Mouse (Mus musculus): ENCODE measurements at regions not wholly inside any gene's neighbourhood (a gene's known extent, or its start where the extent isn't known, plus 50 kb on each side); places are given as distances from the start of the nearest gene placed in this dataset.

DNA sequence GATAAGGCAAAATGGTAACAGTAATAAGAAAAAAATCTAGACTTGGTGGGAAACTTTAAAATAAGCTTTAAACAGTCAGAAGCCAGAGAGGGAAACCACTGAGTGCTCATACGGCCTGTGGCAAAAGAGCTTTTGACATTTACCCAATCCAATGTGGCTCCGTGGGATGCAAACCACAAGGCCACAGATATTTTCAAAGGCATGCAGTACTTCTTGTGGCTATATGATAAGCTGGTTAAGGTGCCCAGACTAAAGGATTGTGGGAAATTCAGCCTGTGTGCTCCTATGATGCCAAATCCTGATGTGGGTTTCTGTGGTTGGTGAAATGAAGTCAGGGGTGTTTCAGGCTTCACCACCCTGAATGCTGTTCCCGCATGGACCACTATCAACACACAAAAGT is 355.8 kb downstream of the Sorl1 start:
- ATAC-seq (ENCODE audit: poor library complexity, severe bottlenecking) = no peak

DNA sequence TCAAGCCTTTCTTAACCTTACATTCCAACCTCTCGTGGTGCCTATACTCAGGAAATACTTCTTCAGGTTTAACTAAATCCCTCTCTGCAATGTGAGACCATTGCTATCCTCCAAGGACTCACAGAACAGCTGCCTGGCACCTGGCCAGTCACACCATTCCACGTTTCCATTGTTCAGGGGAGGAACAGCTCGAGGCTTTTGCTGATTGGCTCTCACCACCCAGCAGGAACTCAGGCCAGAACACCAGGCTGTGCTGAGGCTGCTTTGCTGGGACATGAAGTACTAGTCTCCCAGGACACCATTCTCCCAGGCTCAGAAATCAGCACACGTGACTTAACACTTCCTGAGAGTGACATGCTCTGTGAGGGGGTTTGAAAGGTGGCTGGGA is 357.6 kb downstream of the Sorl1 start:
- no peak for ATAC-seq (ENCODE audit: poor library complexity, severe bottlenecking)

DNA sequence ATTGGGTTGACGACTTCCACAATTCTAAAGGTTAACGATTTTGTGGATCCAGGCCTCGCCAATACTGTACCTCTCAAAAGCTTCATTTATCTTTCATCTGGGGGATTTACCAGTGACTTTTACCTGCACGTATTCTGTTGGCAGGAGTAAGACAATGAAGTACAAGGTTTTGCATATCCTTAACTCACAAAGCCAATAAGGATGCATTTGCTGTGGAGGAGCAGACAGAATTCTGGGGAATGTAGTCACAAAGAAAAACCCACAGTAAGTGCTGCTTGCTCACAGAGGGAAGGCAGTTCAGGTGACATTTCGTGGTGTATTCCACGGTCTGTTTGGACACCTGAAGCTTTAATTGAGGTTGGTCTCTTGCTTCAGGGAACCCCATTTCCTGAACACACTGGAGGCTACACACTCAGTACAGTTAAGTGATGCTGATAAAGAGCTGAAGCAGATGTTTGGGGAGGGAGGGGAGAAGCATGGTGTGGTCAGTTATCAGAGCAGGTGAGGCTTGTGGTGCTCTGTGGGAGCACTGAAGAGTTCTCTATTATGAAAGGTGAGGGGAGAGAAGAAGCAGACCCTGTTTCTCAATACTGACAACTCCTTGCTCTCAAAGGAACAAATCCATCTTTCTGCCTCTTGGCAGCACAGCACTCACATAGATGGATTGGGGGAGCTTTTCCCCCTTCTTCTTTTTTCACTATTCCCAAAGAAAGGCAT is 358.1 kb downstream of the Sorl1 start:
- ATAC-seq (ENCODE audit: poor library complexity, severe bottlenecking) = no peak

DNA sequence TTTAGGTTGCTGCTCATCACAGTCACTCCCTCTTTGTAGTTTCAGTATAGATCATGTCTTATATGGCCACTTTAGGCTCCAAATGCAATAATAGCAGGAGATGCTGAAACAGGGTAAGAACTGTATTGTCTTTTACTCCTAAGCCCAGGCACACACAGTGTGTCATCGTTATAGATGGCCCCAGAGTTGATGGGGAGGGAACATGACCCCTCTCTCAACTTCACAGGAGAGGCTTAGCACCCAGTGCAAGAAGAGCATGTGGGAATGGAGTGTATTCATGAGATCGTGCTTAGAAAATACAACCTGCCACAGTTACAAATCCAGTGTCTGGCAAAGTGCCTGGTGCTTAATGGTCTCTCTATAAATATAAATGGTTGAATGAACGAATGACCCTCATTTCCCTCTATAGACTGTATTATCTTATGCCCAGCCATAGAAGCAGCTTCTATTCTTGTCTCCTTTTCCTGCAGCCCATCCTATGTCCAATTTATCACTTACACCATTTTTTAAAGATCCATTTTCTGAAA is 363.0 kb downstream of the Sorl1 start:
- ATAC-seq (ENCODE audit: poor library complexity, severe bottlenecking) = no peak

DNA sequence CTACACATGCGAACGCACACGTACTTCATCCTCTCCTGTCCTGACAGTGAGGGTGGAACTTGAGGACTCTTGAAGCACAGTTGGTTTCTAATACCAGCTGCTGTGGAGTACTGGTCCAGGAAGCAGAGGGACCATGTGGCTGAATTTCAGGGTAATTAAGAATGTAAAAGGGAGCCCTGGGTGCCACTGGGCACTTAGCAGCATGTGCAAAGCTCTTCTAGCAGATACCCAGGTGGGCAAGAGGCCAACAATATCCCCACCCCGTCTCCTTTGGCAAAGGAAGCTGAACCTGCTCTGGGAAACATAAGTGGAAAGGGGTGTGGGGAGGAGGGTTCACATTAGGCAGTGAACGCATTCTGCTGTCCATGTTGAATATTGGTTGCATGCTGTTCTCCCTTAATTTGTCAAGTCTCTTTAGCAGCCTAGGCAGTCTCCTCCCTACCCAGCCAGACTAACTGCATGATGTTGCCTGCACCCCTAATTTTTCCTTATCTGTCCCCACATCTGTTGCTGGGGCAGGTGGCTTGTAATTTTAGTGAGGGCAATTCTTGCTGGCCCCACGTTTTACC is 369.6 kb downstream of the Sorl1 start:
- ATAC-seq (ENCODE audit: poor library complexity, severe bottlenecking) = no peak

DNA sequence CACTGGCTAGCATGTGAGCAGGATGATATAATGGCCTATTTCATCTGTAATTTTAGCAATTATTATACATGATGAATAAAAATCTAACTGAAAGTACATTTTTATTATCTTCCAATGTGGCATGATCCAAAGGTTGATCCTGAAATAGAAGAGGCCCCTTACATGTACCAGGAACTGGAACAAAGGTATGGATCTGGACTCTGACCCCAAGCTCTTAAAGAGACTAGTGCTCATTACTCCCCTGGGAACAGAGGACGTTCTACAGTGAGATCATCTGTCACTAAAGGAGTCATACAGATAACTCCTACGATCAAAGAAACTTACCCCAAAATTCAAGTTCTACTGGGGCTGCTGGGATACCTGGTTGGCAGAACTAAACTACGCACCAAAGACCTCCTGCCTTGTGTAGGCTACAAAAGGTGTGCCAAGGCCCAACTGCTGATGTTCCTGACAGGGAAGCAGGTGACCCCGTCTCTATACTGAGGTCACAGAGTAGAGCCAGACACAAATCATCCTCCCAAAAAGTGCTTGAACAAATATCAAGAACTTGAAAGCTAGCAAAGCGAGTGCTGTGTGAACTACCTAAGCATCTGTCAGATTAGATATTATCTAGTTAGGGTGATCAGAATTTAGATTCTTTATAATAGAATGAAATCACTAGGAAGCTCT is 378.0 kb downstream of the Sorl1 start:
- no peak for ATAC-seq (ENCODE audit: poor library complexity, severe bottlenecking)

DNA sequence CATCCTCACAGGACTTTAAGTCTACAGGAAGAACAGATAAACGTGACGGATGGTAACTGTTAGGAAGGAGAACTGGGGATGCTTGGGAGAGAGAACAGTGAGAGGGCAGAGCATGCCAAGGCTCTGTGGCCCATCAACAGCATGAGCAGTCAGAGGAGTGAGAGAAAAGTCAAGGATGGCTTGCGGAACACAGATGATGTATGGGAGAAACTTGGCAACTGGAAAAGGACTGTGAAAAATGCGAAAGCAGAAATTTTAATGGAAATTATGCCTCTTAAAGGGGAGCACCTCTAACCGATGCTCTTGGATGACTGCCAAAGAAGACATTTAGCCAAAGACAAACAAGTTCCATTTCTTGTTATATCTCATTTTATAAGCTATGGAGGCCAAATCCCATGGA is 382.6 kb downstream of the Sorl1 start:
- no peak for ATAC-seq (ENCODE audit: poor library complexity, severe bottlenecking)

DNA sequence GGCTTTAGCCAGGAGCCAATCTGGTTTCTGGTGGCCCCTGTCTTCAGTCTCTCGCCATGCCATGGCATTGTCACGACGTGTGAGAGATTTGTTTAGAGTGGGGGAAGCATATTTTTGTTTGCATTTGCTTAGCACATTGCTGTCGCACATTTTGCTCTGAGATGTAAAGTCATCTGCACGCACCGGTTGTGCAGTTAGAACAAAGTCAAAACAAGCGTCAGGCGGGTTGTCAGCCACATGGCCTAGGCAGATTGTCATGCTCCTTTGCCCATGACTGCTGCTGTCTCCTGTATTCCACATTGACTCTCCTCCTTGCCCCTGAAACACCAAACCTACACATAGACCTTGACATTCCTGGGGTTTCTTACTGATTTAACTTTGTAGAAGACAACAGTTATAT is 383.6 kb downstream of the Sorl1 start:
- ATAC-seq (ENCODE audit: poor library complexity, severe bottlenecking) = no peak

DNA sequence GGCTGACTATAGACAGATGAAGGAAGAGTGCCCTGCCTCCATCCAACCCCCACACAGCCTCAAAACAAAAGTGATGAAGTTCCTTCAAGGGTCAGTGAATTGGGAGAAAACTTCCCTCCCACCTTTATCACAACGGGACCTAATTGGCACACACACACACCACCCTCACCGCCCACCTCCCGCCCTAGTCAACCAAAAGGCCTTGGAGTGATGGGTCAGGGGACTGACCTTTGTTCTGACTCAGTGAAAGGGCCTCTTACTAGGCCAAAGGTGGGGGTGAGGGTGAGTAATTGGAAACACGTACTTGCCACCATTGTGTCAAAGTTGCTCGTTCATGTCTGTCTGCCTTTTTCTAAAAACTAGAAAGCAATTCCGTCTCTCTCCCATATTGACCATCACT is 386.4 kb downstream of the Sorl1 start:
- ATAC-seq (ENCODE audit: poor library complexity, severe bottlenecking) = no peak

DNA sequence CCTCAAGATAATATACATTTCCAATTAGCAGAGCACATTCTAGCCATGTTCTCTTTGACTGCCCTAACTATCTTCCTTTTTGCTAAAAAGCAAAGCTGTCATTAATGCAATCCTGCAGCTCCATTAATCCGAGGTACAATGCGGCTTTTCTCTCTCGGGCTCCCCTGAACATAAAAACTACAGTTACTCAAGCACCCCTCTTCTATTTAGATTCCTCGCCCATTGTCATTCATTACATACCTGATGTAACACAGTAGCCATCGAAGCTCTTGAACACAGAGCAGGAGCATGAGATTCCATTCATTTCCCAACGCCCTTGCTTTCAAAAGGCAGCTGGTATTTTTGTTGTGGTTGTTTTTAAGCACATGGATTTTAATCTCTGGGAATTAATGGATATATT is 387.2 kb downstream of the Sorl1 start:
- ATAC-seq (ENCODE audit: poor library complexity, severe bottlenecking) = no peak

DNA sequence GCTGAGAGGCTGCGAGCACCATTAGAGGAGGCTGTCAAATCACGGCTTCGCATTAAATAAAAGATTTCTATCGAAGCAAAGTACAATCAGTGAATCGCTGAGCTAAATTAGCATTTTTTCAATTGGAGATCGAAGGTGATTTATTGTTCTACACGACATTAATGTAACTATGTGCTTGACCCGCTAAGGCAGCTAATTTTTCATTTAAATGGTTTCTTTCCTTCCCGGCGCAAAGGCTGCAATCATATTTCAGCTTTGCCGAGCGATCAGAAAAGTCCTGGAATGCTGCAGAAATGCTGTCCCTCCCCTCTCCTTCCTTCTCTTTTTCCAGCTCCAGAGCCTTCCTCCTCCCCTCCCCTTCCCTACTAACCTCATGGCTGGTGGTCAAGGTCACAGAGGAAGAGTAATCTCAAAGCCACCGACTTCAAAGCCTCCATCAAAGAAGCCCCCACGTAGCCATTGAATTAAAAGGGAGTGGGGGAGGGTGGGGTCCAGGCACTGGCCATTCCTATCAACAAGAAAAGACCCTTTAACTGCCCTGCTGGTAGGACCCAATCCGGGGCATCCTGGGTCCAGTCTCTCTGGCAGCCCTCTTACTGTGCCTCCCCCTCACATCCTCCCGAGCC is 387.8 kb downstream of the Sorl1 start:
- ATAC-seq (ENCODE audit: poor library complexity, severe bottlenecking) = no peak

DNA sequence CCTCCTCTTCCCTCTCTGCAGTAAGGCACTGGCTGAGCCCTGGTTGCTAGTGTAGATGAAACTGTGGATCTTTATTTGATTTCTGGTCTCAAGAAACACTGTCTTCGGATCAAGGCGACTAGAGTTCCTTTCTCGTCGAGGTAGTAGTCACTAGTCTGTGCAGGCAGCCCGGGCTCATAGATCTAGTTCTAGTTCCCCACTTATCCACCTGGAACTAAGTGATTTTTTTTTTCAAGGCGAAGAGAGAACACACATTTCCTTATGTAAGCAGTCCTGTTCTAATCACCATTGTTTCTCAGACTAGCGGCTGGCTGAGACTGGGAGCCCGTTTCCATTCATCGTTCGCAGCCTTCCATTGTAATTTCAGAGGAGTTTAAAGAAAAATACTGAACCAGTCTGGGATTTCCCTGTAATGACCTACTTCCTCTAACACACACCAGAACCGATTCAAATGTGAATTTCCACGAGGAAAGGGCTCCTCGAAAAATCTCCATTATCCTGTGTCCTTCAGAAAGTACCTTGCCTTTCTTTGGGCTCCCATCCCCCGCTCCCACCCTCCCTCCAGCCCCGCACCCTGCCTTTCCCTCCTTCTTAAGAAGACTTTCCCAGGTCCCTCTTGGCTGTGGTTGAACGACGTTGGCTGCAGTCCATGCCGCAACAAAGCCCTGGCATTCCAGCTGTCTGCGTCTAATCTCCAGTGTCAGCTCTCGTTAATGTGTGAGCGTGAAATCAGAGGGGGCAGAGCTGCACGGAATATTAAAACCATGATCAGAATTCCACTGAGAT is 388.5 kb downstream of the Sorl1 start:
- ATAC-seq (ENCODE audit: poor library complexity, severe bottlenecking) = no peak

DNA sequence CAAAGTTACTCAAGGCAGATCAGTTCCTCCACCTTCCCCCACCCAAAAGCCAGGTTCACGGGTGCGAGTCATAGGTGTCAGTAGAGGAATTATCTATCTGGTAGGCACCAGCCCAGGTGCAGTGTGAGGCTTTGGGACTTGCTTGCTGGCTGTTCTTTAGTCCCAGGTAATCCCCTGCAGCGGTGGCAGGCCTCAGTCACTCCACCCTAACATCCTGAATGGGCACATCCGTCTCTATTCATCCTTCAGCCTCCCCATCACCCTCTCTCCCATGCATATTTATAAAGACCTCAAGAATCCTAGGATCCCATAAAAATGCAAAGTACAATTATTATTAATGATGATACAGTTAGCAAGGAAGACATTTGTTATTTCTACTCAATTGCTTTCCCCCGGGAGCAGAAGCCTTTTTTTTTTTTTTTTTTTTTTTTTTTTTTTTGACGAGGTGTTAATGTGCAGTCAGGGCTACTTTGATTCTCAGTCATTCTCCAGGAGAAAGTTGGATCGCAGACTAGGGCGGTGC is 389.1 kb downstream of the Sorl1 start:
- no peak for ATAC-seq (ENCODE audit: poor library complexity, severe bottlenecking)

DNA sequence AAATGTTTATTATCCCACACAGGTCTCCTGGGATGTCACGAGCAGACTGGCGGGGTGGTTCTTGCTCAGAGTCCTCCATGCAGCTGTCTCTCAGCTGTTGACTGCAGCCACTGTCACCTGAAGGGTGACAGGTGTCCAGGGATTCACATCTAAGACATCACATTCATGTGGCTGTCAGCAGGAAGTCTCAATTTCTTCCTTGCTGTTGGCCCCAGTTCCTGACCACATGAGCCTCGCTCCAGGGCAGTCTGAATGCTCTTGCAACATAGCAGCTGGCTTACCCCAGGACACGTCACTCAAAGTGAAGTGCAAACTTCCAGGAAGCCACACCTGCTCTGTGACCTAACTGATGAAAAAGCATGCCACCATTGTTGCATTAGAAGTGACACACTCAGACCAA is 402.5 kb downstream of the Sorl1 start:
- no peak for ATAC-seq (ENCODE audit: poor library complexity, severe bottlenecking)

DNA sequence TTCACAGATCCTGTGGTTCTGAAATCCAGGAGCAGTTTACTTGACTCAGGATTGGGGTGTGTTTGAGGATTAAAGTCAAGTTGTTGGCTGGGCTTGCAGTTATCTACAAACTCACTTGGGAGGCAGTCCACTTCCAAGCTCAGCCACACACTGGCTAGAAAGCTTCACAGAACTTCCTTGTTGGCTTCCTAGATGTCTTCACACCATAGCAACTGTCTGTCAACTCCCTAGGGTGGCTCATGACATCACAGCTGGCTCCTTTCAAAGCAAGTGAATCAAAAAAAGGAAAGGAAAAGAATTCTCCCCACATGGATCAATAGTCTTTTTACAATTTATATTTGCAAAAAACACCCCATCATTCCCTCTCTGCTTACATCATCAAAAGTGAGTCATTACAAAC is 408.9 kb downstream of the Sorl1 start:
- no peak for ATAC-seq (ENCODE audit: poor library complexity, severe bottlenecking)

DNA sequence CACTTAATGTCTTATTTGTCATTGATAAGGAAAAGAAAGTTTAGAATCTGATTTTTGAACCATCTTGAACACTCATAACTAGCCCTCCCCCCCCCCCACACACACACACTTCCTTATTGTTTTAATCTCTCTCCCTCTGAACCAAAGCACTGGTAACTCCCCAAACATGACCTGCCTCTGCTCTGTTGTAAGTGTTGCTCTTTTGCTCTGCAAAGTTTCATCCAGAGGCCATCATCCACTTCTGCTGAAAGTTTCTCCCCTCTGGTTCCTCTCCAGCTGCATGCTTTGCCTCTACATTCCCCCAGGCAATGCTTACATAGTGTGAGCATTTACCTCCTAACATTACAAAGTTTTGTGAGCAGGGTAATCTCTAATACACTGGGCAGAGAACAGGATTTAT is 418.1 kb downstream of the Sorl1 start:
- no peak for ATAC-seq (ENCODE audit: poor library complexity, severe bottlenecking)

DNA sequence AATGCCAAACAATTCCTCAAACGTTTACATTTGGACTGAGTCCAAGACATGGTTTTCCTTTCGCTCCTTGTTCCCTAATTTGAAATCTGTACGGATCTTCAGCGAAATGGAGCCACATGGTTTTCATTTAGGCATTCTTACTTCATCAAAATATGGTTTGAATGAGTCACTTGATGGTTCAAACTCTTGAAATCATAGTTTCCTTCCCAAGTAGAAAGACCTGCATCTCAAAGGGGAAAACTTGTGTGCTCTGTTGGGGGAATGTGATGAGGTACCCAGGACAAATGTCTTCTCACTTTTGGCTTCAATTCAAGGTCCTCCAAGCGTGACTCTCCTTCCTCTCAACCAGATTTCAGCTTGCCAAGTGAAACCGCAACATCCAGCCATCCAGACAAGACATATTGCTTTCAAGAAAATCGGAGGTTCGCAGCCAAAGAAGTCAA is 418.6 kb downstream of the Sorl1 start:
- no peak for ATAC-seq (ENCODE audit: poor library complexity, severe bottlenecking)

DNA sequence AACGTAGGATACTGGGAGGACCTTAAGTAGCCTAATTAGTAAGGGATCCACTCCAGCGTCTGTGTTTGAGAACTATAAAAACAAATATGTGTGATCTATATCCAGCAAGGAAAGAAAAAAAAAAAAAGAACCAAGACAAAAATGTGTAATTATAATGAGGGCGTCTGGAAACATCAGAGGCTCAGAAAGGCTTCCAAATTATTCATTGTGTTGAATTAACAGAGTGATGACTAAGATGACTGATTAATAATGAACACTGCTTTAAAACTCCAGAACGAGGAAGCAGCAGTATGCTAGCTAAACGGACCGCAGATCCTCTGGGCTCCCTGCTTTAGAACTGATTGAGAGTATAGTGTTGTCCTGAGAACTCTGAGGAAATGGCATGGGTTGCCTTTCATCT is 421.0 kb downstream of the Sorl1 start:
- no peak for ATAC-seq (ENCODE audit: poor library complexity, severe bottlenecking)

DNA sequence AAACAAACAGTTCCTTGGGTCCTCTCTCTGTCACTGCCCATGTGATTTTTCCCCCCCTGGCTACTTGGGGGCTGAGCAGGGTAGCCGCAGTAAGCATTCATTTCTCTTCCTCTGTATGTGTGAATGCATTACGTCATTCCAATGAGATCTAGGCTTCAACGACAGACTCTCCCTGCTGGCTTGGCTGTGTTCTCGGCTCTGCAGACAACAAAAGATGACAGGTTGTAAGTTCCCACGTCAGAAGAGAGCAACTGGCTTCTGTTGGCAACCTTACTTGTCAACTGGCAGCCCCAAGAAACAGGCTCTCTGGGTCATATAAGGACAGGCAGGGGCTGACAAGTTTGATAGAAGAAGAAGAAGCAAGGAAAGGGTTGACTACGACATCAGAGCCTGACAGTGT is 423.4 kb downstream of the Sorl1 start:
- ATAC-seq (ENCODE audit: poor library complexity, severe bottlenecking) = no peak

DNA sequence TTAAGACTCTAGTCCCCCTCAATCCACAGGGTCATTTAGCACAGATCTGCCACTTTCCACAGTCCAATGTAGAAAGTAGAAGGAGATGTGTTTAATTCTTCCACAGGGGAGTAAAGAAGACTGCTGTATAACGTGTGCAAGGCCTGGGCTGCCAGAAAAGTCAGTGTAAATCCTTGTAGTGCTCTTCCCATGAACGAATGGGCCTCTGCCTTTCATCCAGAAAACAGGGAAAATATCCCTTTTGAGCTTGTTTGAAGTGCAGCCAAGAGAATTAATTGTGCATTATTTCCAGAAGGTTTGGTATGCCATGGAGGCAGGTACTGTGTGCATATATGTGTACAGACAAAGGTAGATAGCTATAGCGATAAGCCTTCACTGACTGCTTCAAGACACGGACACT is 425.1 kb downstream of the Sorl1 start:
- ATAC-seq (ENCODE audit: poor library complexity, severe bottlenecking) = no peak

Data from megakaryocyte, adult 5-6 weeks (primary cell).